Mouse (Mus musculus): Measurements from ENCODE around the gene Hspb2. TPM values are rescaled to one million over a fixed set of nuclear protein-coding genes. Genes with fewer than 3 reads are reported as not detected.

Hspb2 gene
- total RNA-seq (2014; fragmentation: Nextera tagmentation) (not detected in 2 replicates), total RNA-seq (2017) (not detected in 2 replicates)

GRCm38 (mm10) chr9:50752054-50752602 is at the start of gene Hspb2:
Hspb2 (minus strand) TSS chr9:50752354.
- no peak for ATAC-seq (replicated peaks; ENCODE audit: low FRiP score, low TSS enrichment, poor library complexity, severe bottlenecking)

- peak; percentile 69 for ATAC-seq (replicated peaks; ENCODE audit: low FRiP score, low TSS enrichment, poor library complexity, severe bottlenecking)
Observed at GRCm38 (mm10) chr9:50800985-50801384, 48.8 kb upstream of the Hspb2 start.

GRCm38 (mm10) chr9:50798368-50798767 is 46.2 kb upstream of the Hspb2 start:
- no peak for ATAC-seq (replicated peaks; ENCODE audit: low FRiP score, low TSS enrichment, poor library complexity, severe bottlenecking)

GRCm38 (mm10) chr9:50797641-50798040 is 45.5 kb upstream of the Hspb2 start:
- no peak for ATAC-seq (replicated peaks; ENCODE audit: low FRiP score, low TSS enrichment, poor library complexity, severe bottlenecking)

GRCm38 (mm10) chr9:50796776-50797175 is 44.6 kb upstream of the Hspb2 start:
- ATAC-seq (replicated peaks; ENCODE audit: low FRiP score, low TSS enrichment, poor library complexity, severe bottlenecking), result no peak

- no peak for ATAC-seq (replicated peaks; ENCODE audit: low FRiP score, low TSS enrichment, poor library complexity, severe bottlenecking)
Observed at GRCm38 (mm10) chr9:50795266-50795665, 43.1 kb upstream of the Hspb2 start.

GRCm38 (mm10) chr9:50782155-50782554 is 30.0 kb upstream of the Hspb2 start:
- ATAC-seq (replicated peaks; ENCODE audit: low FRiP score, low TSS enrichment, poor library complexity, severe bottlenecking), result peak; percentile 73; the same call in 1 of the 2 replicates

GRCm38 (mm10) chr9:50776162-50776760 is 24.1 kb upstream of the Hspb2 start:
- ATAC-seq (replicated peaks; ENCODE audit: low FRiP score, low TSS enrichment, poor library complexity, severe bottlenecking), result no peak

- ATAC-seq (replicated peaks; ENCODE audit: low FRiP score, low TSS enrichment, poor library complexity, severe bottlenecking), result peak; percentile 33
Observed at GRCm38 (mm10) chr9:50775662-50776126, 23.5 kb upstream of the Hspb2 start.

GRCm38 (mm10) chr9:50774991-50775612 is 22.9 kb upstream of the Hspb2 start, which contains the start of the genes Alg9 and 1110032A03Rik:
Alg9 (plus strand) TSS chr9:50775019.
1110032A03Rik (minus strand) TSS chr9:50775520.
- peak; percentile 60 for ATAC-seq (replicated peaks; ENCODE audit: low FRiP score, low TSS enrichment, poor library complexity, severe bottlenecking)

GRCm38 (mm10) chr9:50774026-50774462 is 21.9 kb upstream of the Hspb2 start:
- 0 out of 2 replicates have a peak, but pooled peaks have one; percentile 17 for ATAC-seq (replicated peaks; ENCODE audit: low FRiP score, low TSS enrichment, poor library complexity, severe bottlenecking)

GRCm38 (mm10) chr9:50770011-50770410 is 17.9 kb upstream of the Hspb2 start:
- no peak for ATAC-seq (replicated peaks; ENCODE audit: low FRiP score, low TSS enrichment, poor library complexity, severe bottlenecking)

GRCm38 (mm10) chr9:50768107-50769002 is 16.2 kb upstream of the Hspb2 start, which contains the start of gene Fdxacb1:
Fdxacb1 (plus strand) TSS chr9:50768236.
- ATAC-seq (replicated peaks; ENCODE audit: low FRiP score, low TSS enrichment, poor library complexity, severe bottlenecking), result peak; percentile 93

GRCm38 (mm10) chr9:50767531-50768106 is 15.5 kb upstream of the Hspb2 start:
- peak; percentile 28 for ATAC-seq (replicated peaks; ENCODE audit: low FRiP score, low TSS enrichment, poor library complexity, severe bottlenecking)

GRCm38 (mm10) chr9:50763331-50763730 is 11.2 kb upstream of the Hspb2 start:
- no peak for ATAC-seq (replicated peaks; ENCODE audit: low FRiP score, low TSS enrichment, poor library complexity, severe bottlenecking)

- no peak for ATAC-seq (replicated peaks; ENCODE audit: low FRiP score, low TSS enrichment, poor library complexity, severe bottlenecking)
Observed at GRCm38 (mm10) chr9:50761520-50762243, 9.5 kb upstream of the Hspb2 start.

GRCm38 (mm10) chr9:50756711-50757110 is 4.6 kb upstream of the Hspb2 start:
- ATAC-seq (replicated peaks; ENCODE audit: low FRiP score, low TSS enrichment, poor library complexity, severe bottlenecking), result no peak

GRCm38 (mm10) chr9:50753947-50754346 is 1.8 kb upstream of the Hspb2 start:
- ATAC-seq (replicated peaks; ENCODE audit: low FRiP score, low TSS enrichment, poor library complexity, severe bottlenecking), result no peak
